Mouse (Mus musculus): ENCODE results near the gene Atrn. TPM values are rescaled to one million over a fixed set of nuclear protein-coding genes. Genes with fewer than 3 reads are reported as not detected.

Atrn gene
- total RNA-seq, 2 experiments from 2014 or later: 7.8 to 11.3 TPM

- no peak for ATAC-seq (replicated peaks; ENCODE audit: low FRiP score, low TSS enrichment, poor library complexity, severe bottlenecking)
Observed at GRCm38 (mm10) chr2:131036757-131037156, 130.5 kb downstream of the Atrn start.

GRCm38 (mm10) chr2:131037226-131037990 lies 131.1 kb downstream of the Atrn start:
- ATAC-seq (replicated peaks; ENCODE audit: low FRiP score, low TSS enrichment, poor library complexity, severe bottlenecking): peak; percentile 45; the same call in 1 of the 2 replicates

- ATAC-seq (replicated peaks; ENCODE audit: low FRiP score, low TSS enrichment, poor library complexity, severe bottlenecking): no peak
Observed at GRCm38 (mm10) chr2:131038197-131038596, 131.9 kb downstream of the Atrn start.

DNA sequence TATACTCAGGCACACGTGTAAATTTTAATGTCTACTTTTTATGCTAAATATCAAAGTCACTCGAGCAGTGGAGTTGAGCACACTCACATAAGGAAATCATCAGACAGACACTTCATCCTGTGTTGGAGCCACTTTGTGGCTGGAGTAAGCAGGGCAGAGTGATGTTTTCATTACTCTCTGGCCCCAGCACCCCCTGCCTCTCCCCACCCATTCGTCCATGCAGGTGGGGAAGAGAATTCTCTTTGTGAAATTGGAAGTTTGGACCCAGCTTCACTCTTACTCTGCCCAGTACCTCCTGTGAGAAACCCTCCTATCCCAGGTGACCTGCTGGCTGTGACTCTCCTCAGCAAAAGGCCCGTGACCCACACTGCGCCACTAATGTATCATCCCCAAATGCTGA lies 132.4 kb downstream of the Atrn start:
- no peak for ATAC-seq (replicated peaks; ENCODE audit: low FRiP score, low TSS enrichment, poor library complexity, severe bottlenecking)

- no peak for ATAC-seq (replicated peaks; ENCODE audit: low FRiP score, low TSS enrichment, poor library complexity, severe bottlenecking)
Observed at GRCm38 (mm10) chr2:131040854-131041825, 134.8 kb downstream of the Atrn start.

DNA sequence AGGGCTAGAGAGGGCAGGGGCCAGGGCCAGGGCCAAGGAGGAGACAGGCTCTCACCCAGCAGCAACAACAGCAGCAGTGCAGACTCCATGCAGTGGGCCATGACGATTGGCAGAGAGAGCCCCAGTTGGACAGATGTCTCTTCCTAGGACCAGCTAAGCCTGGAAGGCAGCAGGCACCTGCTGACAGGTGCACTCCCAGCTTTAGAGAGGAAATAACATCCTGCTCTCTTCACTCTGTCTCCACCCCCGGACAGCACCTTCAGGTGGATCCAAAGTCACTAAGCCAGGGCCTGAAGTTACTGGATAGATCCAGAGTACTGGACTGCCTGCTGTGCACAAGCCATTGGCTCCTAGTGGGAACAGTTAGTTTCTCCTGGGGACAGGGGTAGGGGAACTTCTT lies 136.7 kb downstream of the Atrn start, which contains the start of gene Gfra4:
TSS of gene Gfra4 (minus strand) at position 101 of the 400 bp plus-strand sequence.
- no peak for ATAC-seq (replicated peaks; ENCODE audit: low FRiP score, low TSS enrichment, poor library complexity, severe bottlenecking)

DNA sequence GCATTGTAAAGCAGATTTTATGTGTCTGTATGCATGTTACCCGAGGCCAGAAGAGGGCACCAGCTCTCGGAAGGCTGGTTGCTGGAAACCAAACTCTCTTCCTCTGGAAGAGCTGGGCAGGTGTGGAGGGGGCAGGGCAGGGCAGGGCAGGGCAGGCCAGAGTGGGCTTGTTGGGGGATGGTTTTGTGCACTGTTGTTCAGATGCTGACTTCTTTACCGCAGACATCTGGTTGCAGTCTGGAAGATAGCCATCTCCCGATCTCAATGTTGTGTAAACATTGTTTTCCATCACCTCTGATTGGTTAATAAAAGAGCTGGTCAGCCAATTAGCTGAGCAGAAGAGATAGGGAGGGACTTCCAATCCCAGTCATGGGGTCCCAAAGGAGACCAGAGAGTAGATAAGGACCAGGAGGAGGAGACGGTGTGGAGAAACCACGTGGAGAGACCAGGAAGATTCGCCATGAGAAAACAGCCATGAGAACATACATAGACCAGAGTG lies 138.1 kb downstream of the Atrn start:
- no peak for ATAC-seq (replicated peaks; ENCODE audit: low FRiP score, low TSS enrichment, poor library complexity, severe bottlenecking)

DNA sequence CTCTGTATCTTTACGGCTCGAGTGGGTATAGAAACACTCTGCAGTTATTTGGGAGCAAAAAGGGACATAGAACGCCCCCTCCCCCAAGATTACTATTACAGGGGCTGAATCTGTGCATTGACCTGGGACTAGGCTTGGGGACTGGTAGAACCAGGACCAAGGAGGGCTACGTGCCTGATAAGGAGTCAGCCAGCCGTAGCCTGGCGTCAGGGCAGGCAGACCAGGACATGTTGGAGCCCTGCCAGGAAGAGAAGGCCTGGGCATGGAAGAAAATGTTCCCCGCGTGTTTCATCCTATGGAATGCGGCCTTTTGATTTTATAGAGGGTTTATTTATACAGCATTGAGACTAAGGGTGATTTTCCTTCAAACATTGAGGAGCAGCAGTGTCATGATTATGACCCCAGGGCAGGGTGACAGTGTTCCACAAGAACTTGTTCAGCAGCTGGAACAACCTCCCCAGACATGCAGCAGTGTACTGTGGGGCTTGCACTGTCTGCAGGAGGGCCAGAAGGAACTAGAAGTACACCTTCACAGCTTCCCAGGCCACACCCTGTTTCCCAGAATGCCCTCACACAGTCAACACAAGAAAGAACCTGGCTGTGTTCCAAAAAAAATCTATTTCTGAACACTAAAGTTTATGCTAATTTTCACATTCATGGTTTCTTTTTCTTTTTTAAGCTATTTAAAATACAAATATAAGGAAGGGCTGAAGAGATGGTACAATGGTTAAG lies 138.9 kb downstream of the Atrn start:
- peak; percentile 45; the same call in 1 of the 2 replicates for ATAC-seq (replicated peaks; ENCODE audit: low FRiP score, low TSS enrichment, poor library complexity, severe bottlenecking)

DNA sequence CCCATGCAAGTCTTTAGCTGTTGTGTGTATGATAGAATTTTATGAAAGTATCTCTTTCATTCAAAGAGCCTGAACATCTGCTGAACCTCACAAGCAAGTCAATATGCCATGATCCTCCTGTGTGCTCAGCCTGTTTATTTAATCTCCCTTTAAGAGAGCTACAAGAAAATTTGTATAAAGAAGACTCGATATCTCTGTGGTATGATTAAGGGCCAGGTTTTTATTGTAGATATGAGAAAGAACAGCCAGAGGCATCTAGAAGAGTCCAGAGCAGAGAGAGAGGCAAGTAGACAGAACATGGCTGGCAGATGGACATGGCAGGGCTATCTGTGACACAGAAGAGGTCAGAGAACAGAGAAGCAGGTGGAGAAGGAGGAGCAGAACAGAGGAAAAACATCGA lies 139.7 kb downstream of the Atrn start:
- peak; percentile 68 for ATAC-seq (replicated peaks; ENCODE audit: low FRiP score, low TSS enrichment, poor library complexity, severe bottlenecking)

DNA sequence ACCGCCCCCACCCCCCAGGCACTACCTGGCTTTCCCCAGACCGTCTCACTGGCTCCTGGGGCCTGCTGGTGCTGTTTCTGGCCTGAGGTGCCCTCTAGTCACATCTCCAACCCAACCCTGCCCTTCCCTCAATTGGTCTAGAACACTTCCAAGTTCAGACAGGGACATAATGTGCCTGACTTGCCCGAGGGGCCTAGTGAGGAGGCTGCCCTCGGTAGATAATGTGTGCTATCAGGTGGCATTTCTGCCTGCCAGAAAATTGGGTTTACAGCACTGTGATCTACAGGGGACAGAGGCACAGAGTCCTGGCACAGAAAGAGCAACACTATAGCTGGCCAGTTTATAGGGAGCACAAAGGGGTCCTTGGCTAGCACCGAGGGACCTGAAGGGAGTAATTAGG lies 145.7 kb downstream of the Atrn start:
- peak; percentile 74 for ATAC-seq (replicated peaks; ENCODE audit: low FRiP score, low TSS enrichment, poor library complexity, severe bottlenecking)

DNA sequence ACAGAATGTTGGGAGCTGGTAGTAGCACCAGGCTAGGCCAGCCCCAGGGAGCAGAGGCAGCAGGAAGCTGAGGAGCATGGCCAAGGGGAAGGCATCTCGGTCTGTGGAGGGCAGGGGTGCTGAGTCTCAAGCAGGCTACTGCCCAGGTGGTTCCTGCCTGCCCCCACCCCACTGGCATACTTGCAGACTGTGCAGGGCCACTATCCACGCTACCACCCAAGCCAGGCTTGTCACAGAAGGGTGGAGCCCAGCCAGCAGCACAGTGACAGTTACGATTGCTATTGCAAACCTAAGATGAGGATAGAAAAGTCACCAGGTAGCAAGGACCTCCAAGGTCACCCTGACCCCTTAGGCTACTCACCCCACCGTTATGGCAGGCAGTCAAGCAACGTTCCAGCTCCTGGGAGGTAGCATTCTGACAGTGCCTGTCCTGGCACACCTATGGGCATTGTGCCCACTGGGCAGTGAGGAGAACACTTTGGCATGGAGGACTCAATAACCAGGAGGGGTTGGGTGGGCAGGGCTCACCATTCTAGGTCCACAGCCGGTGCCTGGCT lies 146.6 kb downstream of the Atrn start:
- no peak for ATAC-seq (replicated peaks; ENCODE audit: low FRiP score, low TSS enrichment, poor library complexity, severe bottlenecking)

- 0 out of 2 replicates have a peak, but pooled peaks have one; percentile 6 for ATAC-seq (replicated peaks; ENCODE audit: low FRiP score, low TSS enrichment, poor library complexity, severe bottlenecking)
Observed at GRCm38 (mm10) chr2:131053851-131054645, 147.8 kb downstream of the Atrn start.

GRCm38 (mm10) chr2:131054646-131055264 lies 148.5 kb downstream of the Atrn start:
- no peak for ATAC-seq (replicated peaks; ENCODE audit: low FRiP score, low TSS enrichment, poor library complexity, severe bottlenecking)

DNA sequence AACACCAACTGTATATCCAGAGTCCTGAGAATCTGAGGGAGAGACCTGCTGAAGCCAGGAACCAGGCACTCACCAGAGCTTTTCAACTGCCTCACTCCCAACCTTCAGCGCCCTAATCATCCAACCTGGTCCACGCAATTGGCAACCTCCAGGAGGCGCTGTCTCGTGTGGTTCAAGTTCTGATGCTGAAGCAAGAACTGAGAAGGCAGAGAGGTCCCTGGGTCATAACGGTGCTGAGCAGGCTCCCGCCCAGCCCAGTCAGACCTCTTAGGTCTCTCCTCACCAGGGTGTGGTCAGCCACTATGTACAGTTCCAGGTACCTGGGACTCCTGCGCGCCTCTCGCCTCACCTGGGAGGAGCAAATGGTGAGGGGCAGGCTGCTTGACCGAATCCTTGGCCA lies 149.3 kb downstream of the Atrn start:
- peak; percentile 51 for ATAC-seq (replicated peaks; ENCODE audit: low FRiP score, low TSS enrichment, poor library complexity, severe bottlenecking)

- ATAC-seq (replicated peaks; ENCODE audit: low FRiP score, low TSS enrichment, poor library complexity, severe bottlenecking): peak; percentile 39; the same call in 1 of the 2 replicates
Observed at GRCm38 (mm10) chr2:131056191-131056590, 149.9 kb downstream of the Atrn start.

DNA sequence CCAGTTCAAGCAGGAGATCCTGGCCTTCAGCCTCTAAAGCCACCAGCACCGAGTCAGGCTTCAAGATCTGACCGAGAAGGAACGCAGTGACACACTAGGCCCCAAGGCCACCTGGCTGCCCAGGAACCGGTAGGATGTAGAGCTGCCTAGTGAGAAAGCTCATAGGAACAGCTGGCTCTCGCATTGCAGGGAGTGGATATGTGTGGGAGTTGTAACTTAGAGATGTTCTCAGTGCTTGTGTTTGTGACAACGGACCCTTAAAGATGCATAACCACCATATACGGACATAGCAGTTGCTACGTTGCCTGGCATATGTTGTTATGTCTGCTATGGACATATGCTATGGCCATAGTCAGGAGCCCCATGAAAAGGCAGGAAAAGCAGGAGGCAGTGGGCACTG lies 152.4 kb downstream of the Atrn start:
- ATAC-seq (replicated peaks; ENCODE audit: low FRiP score, low TSS enrichment, poor library complexity, severe bottlenecking): no peak

GRCm38 (mm10) chr2:131059377-131059776 lies 153.1 kb downstream of the Atrn start:
- ATAC-seq (replicated peaks; ENCODE audit: low FRiP score, low TSS enrichment, poor library complexity, severe bottlenecking): no peak
